Mouse (Mus musculus): ENCODE data around the gene Ltb. TPM values are rescaled to one million over a fixed set of nuclear protein-coding genes. Genes with fewer than 3 reads are reported as not detected.

The Ltb gene
- polyA plus RNA-seq, 1 experiment from 2014 or later = 0.48 TPM

GRCm38 (mm10) chr17:35198946-35199345, 4.7 kb downstream of the Ltb start:
- Histone ChIP-seq H3K9ac (replicated peaks; ENCODE audit: low read length) (no peak overlapping the region), H3K4me2 (ENCODE audit: low read depth, low read length) (no peak overlapping the region), H3K4me3 (ENCODE audit: low read depth, low read length) (no peak overlapping the region), H3K27me3 (ENCODE audit: control insufficient read depth, insufficient read depth, low read length) (peaks cover 27% of the 10 kb centered on the region), H3K36me3 (replicated peaks; ENCODE audit: control insufficient read depth, insufficient read depth, low read depth, low read length) (no peaks in the 10 kb centered on the region), H3K4me1 (ENCODE audit: control insufficient read depth, insufficient read depth, low read length) (no peaks in the 10 kb centered on the region), H3K9me3 (replicated peaks; ENCODE audit: control insufficient read depth, low read length) (no peaks in the 10 kb centered on the region), H3K27ac (replicated peaks; ENCODE audit: low read depth, low read length) (no peak overlapping the region)
- 23% methylated on average over 8 of the region's 8 CpGs for WGBS
- DNase-seq (ENCODE audit: low spot score) (no peak), ATAC-seq (replicated peaks; ENCODE audit: insufficient number of reproducible peaks, low FRiP score, low TSS enrichment, low read depth) (no peak)

DNA sequence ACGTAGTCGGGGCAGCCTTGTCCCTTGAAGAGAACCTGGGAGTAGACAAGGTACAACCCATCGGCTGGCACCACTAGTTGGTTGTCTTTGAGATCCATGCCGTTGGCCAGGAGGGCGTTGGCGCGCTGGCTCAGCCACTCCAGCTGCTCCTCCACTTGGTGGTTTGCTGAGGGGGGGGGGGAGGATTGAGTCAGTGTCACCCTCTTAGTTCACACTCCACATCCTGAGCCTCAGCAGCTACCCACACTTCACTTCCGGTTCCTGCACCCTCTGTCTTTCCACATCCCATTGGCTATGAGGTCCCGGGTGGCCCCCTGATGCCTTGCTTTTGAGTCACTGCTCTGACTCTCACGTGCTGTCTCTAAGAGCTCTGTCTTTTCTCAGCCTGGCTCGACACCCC, 6.2 kb downstream of the Ltb start:
- H3K27me3 ChIP-seq (ENCODE audit: control insufficient read depth, insufficient read depth, low read length) = peaks cover 22% of the 10 kb centered on the region
- no peak overlapping the region for H3K4me3 ChIP-seq (ENCODE audit: low read depth, low read length)

GRCm38 (mm10) chr17:35201128-35201527, 6.9 kb downstream of the Ltb start:
- Histone ChIP-seq H3K9me3 (replicated peaks; ENCODE audit: control insufficient read depth, low read length) (no peaks in the 10 kb centered on the region), H3K4me2 (ENCODE audit: low read depth, low read length) (no peak overlapping the region), H3K36me3 (replicated peaks; ENCODE audit: control insufficient read depth, insufficient read depth, low read depth, low read length) (no peaks in the 10 kb centered on the region), H3K4me1 (ENCODE audit: control insufficient read depth, insufficient read depth, low read length) (no peaks in the 10 kb centered on the region), H3K4me3 (ENCODE audit: low read depth, low read length) (no peak overlapping the region), H3K9ac (replicated peaks; ENCODE audit: low read length) (no peak overlapping the region), H3K27ac (replicated peaks; ENCODE audit: low read depth, low read length) (no peak overlapping the region), H3K27me3 (ENCODE audit: control insufficient read depth, insufficient read depth, low read length) (peaks cover 14% of the 10 kb centered on the region)
- 76% methylated on average over 11 of the region's 11 CpGs for WGBS
- ATAC-seq (replicated peaks; ENCODE audit: insufficient number of reproducible peaks, low FRiP score, low TSS enrichment, low read depth) (no peak), DNase-seq (ENCODE audit: low spot score) (no peak)

More for the DNA sequence above, 6.2 kb downstream of the Ltb start:
- no peak overlapping the region for H3K27ac ChIP-seq (replicated peaks; ENCODE audit: low read depth, low read length)
- no peak overlapping the region for H3K4me2 ChIP-seq (ENCODE audit: low read depth, low read length)
- H3K9me3 ChIP-seq (replicated peaks; ENCODE audit: control insufficient read depth, low read length) = no peaks in the 10 kb centered on the region
- H3K36me3 ChIP-seq (replicated peaks; ENCODE audit: control insufficient read depth, insufficient read depth, low read depth, low read length) = no peaks in the 10 kb centered on the region
- no peak for DNase-seq (ENCODE audit: low spot score)
- H3K4me1 ChIP-seq (ENCODE audit: control insufficient read depth, insufficient read depth, low read length) = no peaks in the 10 kb centered on the region
- WGBS = 89% methylated on average over 11 of the region's 11 CpGs
- no peak overlapping the region for H3K9ac ChIP-seq (replicated peaks; ENCODE audit: low read length)
- ATAC-seq (replicated peaks; ENCODE audit: insufficient number of reproducible peaks, low FRiP score, low TSS enrichment, low read depth) = no peak

- Histone ChIP-seq H3K4me2 (ENCODE audit: low read depth, low read length) (no peak within 1 kb of the TSS), H3K27me3 (ENCODE audit: control insufficient read depth, insufficient read depth, low read length) (peaks cover 8% of the 10 kb centered on the region), H3K9me3 (replicated peaks; ENCODE audit: control insufficient read depth, low read length) (no peaks in the 10 kb centered on the region), H3K4me3 (ENCODE audit: low read depth, low read length) (no peak within 1 kb of the TSS), H3K9ac (replicated peaks; ENCODE audit: low read length) (peak within 1 kb of the TSS; percentile 18; the same call in 1 of the 2 replicates), H3K4me1 (ENCODE audit: control insufficient read depth, insufficient read depth, low read length) (no peaks in the 10 kb centered on the region), H3K27ac (replicated peaks; ENCODE audit: low read depth, low read length) (no peak within 1 kb of the TSS), H3K36me3 (replicated peaks; ENCODE audit: control insufficient read depth, insufficient read depth, low read depth, low read length) (no peaks in the 10 kb centered on the region)
- no peak for ATAC-seq (replicated peaks; ENCODE audit: insufficient number of reproducible peaks, low FRiP score, low TSS enrichment, low read depth)
- no peak for DNase-seq (ENCODE audit: low spot score)
- 44% methylated on average over 13 of the region's 13 CpGs for WGBS
Measured at GRCm38 (mm10) chr17:35201787-35202186, 7.5 kb downstream of the Ltb start, which contains the start of gene Tnf. TSS of gene Tnf (minus strand) at chr17:35202007.

- no peak for ATAC-seq (replicated peaks; ENCODE audit: insufficient number of reproducible peaks, low FRiP score, low TSS enrichment, low read depth)
- Histone ChIP-seq H3K9ac (replicated peaks; ENCODE audit: low read length) (no peak overlapping the region), H3K4me3 (ENCODE audit: low read depth, low read length) (no peak overlapping the region), H3K27me3 (ENCODE audit: control insufficient read depth, insufficient read depth, low read length) (peaks cover 8% of the 10 kb centered on the region), H3K27ac (replicated peaks; ENCODE audit: low read depth, low read length) (no peak overlapping the region), H3K4me2 (ENCODE audit: low read depth, low read length) (no peak overlapping the region), H3K36me3 (replicated peaks; ENCODE audit: control insufficient read depth, insufficient read depth, low read depth, low read length) (no peaks in the 10 kb centered on the region), H3K9me3 (replicated peaks; ENCODE audit: control insufficient read depth, low read length) (no peaks in the 10 kb centered on the region), H3K4me1 (ENCODE audit: control insufficient read depth, insufficient read depth, low read length) (no peaks in the 10 kb centered on the region)
- no peak for DNase-seq (ENCODE audit: low spot score)
- 89% methylated on average over 4 of the region's 4 CpGs for WGBS
Measured at GRCm38 (mm10) chr17:35202442-35202841, 8.2 kb downstream of the Ltb start.

GRCm38 (mm10) chr17:35204494-35205379, 10.5 kb downstream of the Ltb start, which contains the start of gene Lta:
TSS of gene Lta (minus strand) at chr17:35205351.
- H3K9ac ChIP-seq (replicated peaks; ENCODE audit: low read length) = no peak within 1 kb of the TSS; the same call in 1 of the 2 replicates
- H3K4me2 ChIP-seq (ENCODE audit: low read depth, low read length) = no peak within 1 kb of the TSS
- no peaks in the 10 kb centered on the region for H3K36me3 ChIP-seq (replicated peaks; ENCODE audit: control insufficient read depth, insufficient read depth, low read depth, low read length)
- no peak within 1 kb of the TSS for H3K27ac ChIP-seq (replicated peaks; ENCODE audit: low read depth, low read length)
- H3K4me1 ChIP-seq (ENCODE audit: control insufficient read depth, insufficient read depth, low read length) = no peaks in the 10 kb centered on the region
- H3K4me3 ChIP-seq (ENCODE audit: low read depth, low read length) = no peak within 1 kb of the TSS
- DNase-seq (ENCODE audit: low spot score) = no peak
- 18% methylated on average over 20 of the region's 20 CpGs for WGBS
- peaks cover 8% of the 10 kb centered on the region for H3K27me3 ChIP-seq (ENCODE audit: control insufficient read depth, insufficient read depth, low read length)
- no peaks in the 10 kb centered on the region for H3K9me3 ChIP-seq (replicated peaks; ENCODE audit: control insufficient read depth, low read length)
- ATAC-seq (replicated peaks; ENCODE audit: insufficient number of reproducible peaks, low FRiP score, low TSS enrichment, low read depth) = no peak

DNA sequence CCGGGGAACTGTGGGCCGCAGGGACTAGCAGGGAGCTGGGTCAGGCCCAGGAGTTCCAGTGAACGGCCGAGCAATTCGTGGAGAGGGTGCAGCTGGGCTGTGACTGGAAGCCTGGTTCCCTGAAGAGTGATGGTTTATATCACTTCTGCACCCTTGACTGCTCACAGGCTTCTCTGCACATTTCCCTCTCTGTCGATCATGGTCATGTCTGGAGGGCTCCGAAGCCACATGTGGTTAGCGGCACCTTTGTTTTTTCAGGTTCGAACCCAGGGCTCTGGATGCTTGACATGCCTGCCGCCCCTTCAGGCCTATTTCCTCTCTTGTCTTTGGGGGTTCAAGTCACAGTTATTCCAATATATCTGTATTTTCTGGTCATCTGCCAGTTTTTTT, 11.1 kb downstream of the Ltb start:
- no peaks in the 10 kb centered on the region for H3K36me3 ChIP-seq (replicated peaks; ENCODE audit: control insufficient read depth, insufficient read depth, low read depth, low read length)
- 49% methylated on average over 10 of the region's 10 CpGs for WGBS
- no peak overlapping the region for H3K4me3 ChIP-seq (ENCODE audit: low read depth, low read length)
- H3K9ac ChIP-seq (replicated peaks; ENCODE audit: low read length) = no peak overlapping the region
- no peak overlapping the region for H3K4me2 ChIP-seq (ENCODE audit: low read depth, low read length)
- no peak for DNase-seq (ENCODE audit: low spot score)
- ATAC-seq (replicated peaks; ENCODE audit: insufficient number of reproducible peaks, low FRiP score, low TSS enrichment, low read depth) = no peak
- no peaks in the 10 kb centered on the region for H3K9me3 ChIP-seq (replicated peaks; ENCODE audit: control insufficient read depth, low read length)
- no peak overlapping the region for H3K27ac ChIP-seq (replicated peaks; ENCODE audit: low read depth, low read length)
- no peaks in the 10 kb centered on the region for H3K4me1 ChIP-seq (ENCODE audit: control insufficient read depth, insufficient read depth, low read length)
- peaks cover 8% of the 10 kb centered on the region for H3K27me3 ChIP-seq (ENCODE audit: control insufficient read depth, insufficient read depth, low read length)

- Histone ChIP-seq H3K27ac (replicated peaks; ENCODE audit: low read depth, low read length) (no peak overlapping the region), H3K4me2 (ENCODE audit: low read depth, low read length) (no peak overlapping the region), H3K4me3 (ENCODE audit: low read depth, low read length) (no peak overlapping the region), H3K9ac (replicated peaks; ENCODE audit: low read length) (no peak overlapping the region), H3K4me1 (ENCODE audit: control insufficient read depth, insufficient read depth, low read length) (no peaks in the 10 kb centered on the region), H3K27me3 (ENCODE audit: control insufficient read depth, insufficient read depth, low read length) (peaks cover 1% of the 10 kb centered on the region; the same call in 1 of the 2 replicates), H3K9me3 (replicated peaks; ENCODE audit: control insufficient read depth, low read length) (no peaks in the 10 kb centered on the region), H3K36me3 (replicated peaks; ENCODE audit: control insufficient read depth, insufficient read depth, low read depth, low read length) (no peaks in the 10 kb centered on the region)
- ATAC-seq (replicated peaks; ENCODE audit: insufficient number of reproducible peaks, low FRiP score, low TSS enrichment, low read depth) (no peak), DNase-seq (ENCODE audit: low spot score) (no peak)
- 77% methylated on average over 12 of the region's 12 CpGs for WGBS
Measured at GRCm38 (mm10) chr17:35209785-35210535, 15.7 kb downstream of the Ltb start.
